Comparison of ENCODE assay signal across 17 mouse cellular contexts in genomic region chr6:28720391-28721171, GRCm38 (mm10).
DNase-seq lines count a peak whose midpoint lies in the region.
"Had no signal": no experiment of that assay in that cellular context is flagged by ENCODE, and none has a peak within 500 bp of the region (broad histone marks: within the 10 kb centered on the region; RNA-seq: fewer than 3 reads in every experiment).

No protein-coding gene starts in this region.

- DNase-seq in heart, adult 11 months: peak; percentile 85
- no peak for DNase-seq in heart, adult 18-20 months
- peak; percentile 55 for DNase-seq in lung, postnatal 10 days
- no peak for DNase-seq in lung, postnatal 25 days (ENCODE audit: low spot score)
- peak; percentile 61 for DNase-seq in cerebellum, adult 9-11 months
- no peak for DNase-seq in layer of hippocampus, adult 18-20 months (ENCODE audit: low spot score in 2 of 2)
- no peak for DNase-seq in adrenal gland, adult 2 months
- no peak for DNase-seq in gastrocnemius, postnatal 4 days (ENCODE audit: low spot score in 2 of 2)
- DNase-seq: adrenal gland, postnatal 25 days; gastrocnemius, postnatal 10 days; heart, postnatal 4 days; kidney, adult 11 months; kidney, postnatal 14 days; right cerebral cortex, adult 18-20 months; spleen, adult 18-20 months; thymus, adult 18-20 months; thymus, postnatal 25 days had no signal

Comparison
In these comparisons a context has a peak if more than half of its experiments do, and no peak if none do; other contexts are left out.
1. DNase-seq: peak in heart, adult 11 months (single experiment), lung, postnatal 10 days (single experiment) and cerebellum, adult 9-11 months (single experiment); none in heart, adult 18-20 months (0 of 2), lung, postnatal 25 days (single experiment), layer of hippocampus, adult 18-20 months (0 of 2), adrenal gland, adult 2 months (single experiment) and gastrocnemius, postnatal 4 days (0 of 2).